Mouse (Mus musculus): ENCODE data around the gene Nde1. TPM values are rescaled to one million over a fixed set of nuclear protein-coding genes. Genes with fewer than 3 reads are reported as not detected.

Nde1 gene
- polyA plus RNA-seq, 1 experiment from 2014 or later = 50.1 TPM

DNA sequence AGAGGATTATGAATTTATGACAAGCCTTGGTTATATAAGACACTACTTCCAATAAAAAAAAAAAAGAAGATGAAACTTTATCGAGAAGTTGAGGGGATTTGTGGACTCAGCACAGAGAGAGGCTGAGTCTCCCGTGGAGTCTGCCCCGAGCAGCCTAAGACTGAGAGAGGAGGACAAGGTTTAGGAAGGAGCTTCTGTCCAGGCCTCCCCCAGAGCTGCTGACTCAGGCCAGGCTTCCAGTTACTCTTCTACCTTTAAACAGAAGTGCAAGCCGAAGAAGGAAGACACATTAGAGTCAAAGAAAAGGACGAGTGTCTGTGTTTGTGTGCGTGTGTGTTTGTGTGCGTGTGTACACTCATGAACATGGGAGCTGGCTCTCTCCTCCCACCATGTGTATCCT, 32.3 kb upstream of the Nde1 start:
- Histone ChIP-seq H3K27ac (ENCODE audit: low read length) (no peak overlapping the region), H3K9ac (ENCODE audit: low read depth, low read length) (no peak overlapping the region), H3K4me1 (ENCODE audit: control insufficient read depth, low read depth, low read length) (no peaks in the 10 kb centered on the region), H3K36me3 (ENCODE audit: control insufficient read depth, insufficient read depth) (peaks cover 36% of the 10 kb centered on the region), H3K4me2 (ENCODE audit: low read depth, low read length) (no peak overlapping the region), H3K27me3 (ENCODE audit: control insufficient read depth, insufficient read depth, low read depth, low read length) (no peaks in the 10 kb centered on the region), H3K9me3 (replicated peaks; ENCODE audit: control insufficient read depth, low read length) (no peaks in the 10 kb centered on the region), H3K4me3 (ENCODE audit: low read depth, low read length) (no peak overlapping the region)
- no peak for ATAC-seq (ENCODE audit: low read depth)
- WGBS (ENCODE audit: insufficient replicate concordance) = 84% methylated on average over 7 of the region's 7 CpGs

GRCm38 (mm10) chr16:14131376-14131775, 31.7 kb upstream of the Nde1 start:
- 82% methylated on average over 3 of the region's 3 CpGs for WGBS (ENCODE audit: insufficient replicate concordance)
- Histone ChIP-seq H3K27me3 (ENCODE audit: control insufficient read depth, insufficient read depth, low read depth, low read length) (no peaks in the 10 kb centered on the region), H3K4me1 (ENCODE audit: control insufficient read depth, low read depth, low read length) (no peaks in the 10 kb centered on the region), H3K9me3 (replicated peaks; ENCODE audit: control insufficient read depth, low read length) (no peaks in the 10 kb centered on the region), H3K9ac (ENCODE audit: low read depth, low read length) (no peak overlapping the region), H3K4me2 (ENCODE audit: low read depth, low read length) (no peak overlapping the region), H3K36me3 (ENCODE audit: control insufficient read depth, insufficient read depth) (peaks cover 36% of the 10 kb centered on the region), H3K27ac (ENCODE audit: low read length) (no peak overlapping the region), H3K4me3 (ENCODE audit: low read depth, low read length) (no peak overlapping the region)
- ATAC-seq (ENCODE audit: low read depth) = no peak

GRCm38 (mm10) chr16:14131838-14132237, 31.2 kb upstream of the Nde1 start:
- no peak overlapping the region for H3K4me2 ChIP-seq (ENCODE audit: low read depth, low read length)
- H3K36me3 ChIP-seq (ENCODE audit: control insufficient read depth, insufficient read depth) = peaks cover 40% of the 10 kb centered on the region
- H3K4me1 ChIP-seq (ENCODE audit: control insufficient read depth, low read depth, low read length) = no peaks in the 10 kb centered on the region
- peak; percentile 75 for ATAC-seq (ENCODE audit: low read depth)
- 62% methylated on average over 5 of the region's 5 CpGs for whole genome bisulfite sequencing (ENCODE audit: insufficient replicate concordance)
- no peak overlapping the region for H3K4me3 ChIP-seq (ENCODE audit: low read depth, low read length)
- H3K9ac ChIP-seq (ENCODE audit: low read depth, low read length) = no peak overlapping the region
- H3K27ac ChIP-seq (ENCODE audit: low read length) = no peak overlapping the region
- H3K9me3 ChIP-seq (replicated peaks; ENCODE audit: control insufficient read depth, low read length) = no peaks in the 10 kb centered on the region
- H3K27me3 ChIP-seq (ENCODE audit: control insufficient read depth, insufficient read depth, low read depth, low read length) = no peaks in the 10 kb centered on the region

- no peaks in the 10 kb centered on the region for H3K27me3 ChIP-seq (ENCODE audit: control insufficient read depth, insufficient read depth, low read depth, low read length)
- ATAC-seq (ENCODE audit: low read depth) = no peak
- 0 out of 2 replicates have a peak, but pooled peaks cover 2% of the 10 kb centered on the region for H3K4me1 ChIP-seq (ENCODE audit: control insufficient read depth, low read depth, low read length)
- 42% methylated on average over 2 of the region's 2 CpGs for WGBS (ENCODE audit: insufficient replicate concordance)
- H3K9ac ChIP-seq (ENCODE audit: low read depth, low read length) = no peak overlapping the region
- peaks cover 38% of the 10 kb centered on the region for H3K36me3 ChIP-seq (ENCODE audit: control insufficient read depth, insufficient read depth)
- no peak overlapping the region for H3K4me2 ChIP-seq (ENCODE audit: low read depth, low read length)
- H3K27ac ChIP-seq (ENCODE audit: low read length) = no peak overlapping the region
- no peaks in the 10 kb centered on the region for H3K9me3 ChIP-seq (replicated peaks; ENCODE audit: control insufficient read depth, low read length)
- H3K4me3 ChIP-seq (ENCODE audit: low read depth, low read length) = no peak overlapping the region
Measured at GRCm38 (mm10) chr16:14135014-14135413, 28.1 kb upstream of the Nde1 start.

DNA sequence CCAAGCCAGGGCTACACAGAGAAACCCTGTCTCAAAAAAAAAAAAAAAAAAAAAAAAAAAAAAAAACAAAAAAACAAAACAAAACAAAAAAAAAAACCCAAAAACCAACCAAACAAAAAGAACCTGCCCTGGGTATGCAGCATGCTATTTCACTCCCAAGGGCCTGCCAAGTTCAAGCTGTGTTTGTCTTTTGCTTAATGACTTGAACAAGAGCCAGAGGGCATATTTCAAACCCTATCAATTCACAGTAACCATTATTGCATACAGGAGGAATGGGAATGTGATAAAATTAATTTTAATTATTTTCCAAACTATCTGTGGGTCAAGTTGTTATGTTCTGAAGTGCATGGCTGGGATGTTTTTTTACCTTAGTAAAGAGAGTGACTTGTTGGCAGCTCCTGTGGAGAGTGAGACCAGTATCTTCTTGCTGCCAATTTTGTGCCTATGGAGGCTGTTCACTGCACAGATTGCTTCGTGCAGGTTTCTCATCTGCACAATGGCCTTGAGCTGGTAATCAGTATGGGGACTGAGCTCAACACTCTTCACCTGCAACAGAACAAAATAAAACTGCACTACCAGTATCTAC, 25.0 kb upstream of the Nde1 start:
- Histone ChIP-seq H3K9me3 (replicated peaks; ENCODE audit: control insufficient read depth, low read length) (no peaks in the 10 kb centered on the region), H3K4me2 (ENCODE audit: low read depth, low read length) (no peak overlapping the region), H3K4me3 (ENCODE audit: low read depth, low read length) (no peak overlapping the region), H3K27me3 (ENCODE audit: control insufficient read depth, insufficient read depth, low read depth, low read length) (no peaks in the 10 kb centered on the region), H3K4me1 (ENCODE audit: control insufficient read depth, low read depth, low read length) (0 out of 2 replicates have a peak, but pooled peaks cover 2% of the 10 kb centered on the region), H3K9ac (ENCODE audit: low read depth, low read length) (no peak overlapping the region), H3K27ac (ENCODE audit: low read length) (no peak overlapping the region), H3K36me3 (ENCODE audit: control insufficient read depth, insufficient read depth) (peaks cover 38% of the 10 kb centered on the region)
- 83% methylated on average over 1 of the region's 1 CpGs for WGBS (ENCODE audit: insufficient replicate concordance)
- no peak for ATAC-seq (ENCODE audit: low read depth)

DNA sequence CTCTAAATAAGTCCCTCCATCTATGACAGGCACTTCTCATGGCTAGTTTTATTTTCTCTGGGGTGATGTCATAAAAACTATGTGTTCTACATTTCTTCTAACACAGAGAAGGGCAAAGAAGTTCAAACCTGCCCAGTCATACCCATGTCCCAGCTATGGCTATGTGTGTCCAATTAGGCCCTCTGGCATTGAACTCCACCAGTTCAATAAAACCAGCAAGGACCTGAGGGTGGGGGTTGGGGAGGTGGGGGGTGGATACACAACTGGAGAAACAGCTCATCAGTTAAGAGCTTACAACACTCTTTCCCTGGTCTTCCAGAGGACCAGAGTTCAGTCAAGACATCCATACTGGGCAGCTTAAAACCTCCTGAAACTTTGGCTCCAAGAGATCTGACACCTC, 24.0 kb upstream of the Nde1 start:
- no peak for ATAC-seq (ENCODE audit: low read depth)
- Histone ChIP-seq H3K4me3 (ENCODE audit: low read depth, low read length) (no peak overlapping the region), H3K36me3 (ENCODE audit: control insufficient read depth, insufficient read depth) (peaks cover 38% of the 10 kb centered on the region), H3K27ac (ENCODE audit: low read length) (no peak overlapping the region), H3K9ac (ENCODE audit: low read depth, low read length) (no peak overlapping the region), H3K4me1 (ENCODE audit: control insufficient read depth, low read depth, low read length) (0 out of 2 replicates have a peak, but pooled peaks cover 2% of the 10 kb centered on the region), H3K9me3 (replicated peaks; ENCODE audit: control insufficient read depth, low read length) (no peaks in the 10 kb centered on the region), H3K27me3 (ENCODE audit: control insufficient read depth, insufficient read depth, low read depth, low read length) (no peaks in the 10 kb centered on the region), H3K4me2 (ENCODE audit: low read depth, low read length) (no peak overlapping the region)

DNA sequence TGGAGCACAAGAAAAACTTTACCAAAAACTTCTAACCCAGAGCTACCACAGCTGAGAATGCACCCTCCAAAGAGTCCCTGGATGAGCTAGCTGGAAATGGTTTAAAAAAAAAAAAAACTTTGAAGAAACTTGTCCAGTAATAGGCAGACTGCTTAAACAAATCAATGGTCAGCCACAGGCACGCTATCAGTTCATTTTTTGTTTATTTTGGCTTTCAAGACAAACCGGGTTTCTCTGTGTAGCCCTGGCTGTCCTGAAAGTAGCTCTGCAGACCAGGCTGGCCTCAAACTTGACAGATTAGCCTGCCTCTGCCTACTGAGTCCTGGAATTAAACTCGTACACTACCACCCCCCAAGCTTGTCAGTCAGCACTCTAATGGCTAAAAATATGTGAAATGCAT, 19.8 kb upstream of the Nde1 start:
- H3K27me3 ChIP-seq (ENCODE audit: control insufficient read depth, insufficient read depth, low read depth, low read length) = no peaks in the 10 kb centered on the region
- H3K9ac ChIP-seq (ENCODE audit: low read depth, low read length) = no peak overlapping the region
- H3K36me3 ChIP-seq (ENCODE audit: control insufficient read depth, insufficient read depth) = peaks cover 47% of the 10 kb centered on the region
- H3K4me2 ChIP-seq (ENCODE audit: low read depth, low read length) = no peak overlapping the region
- H3K4me3 ChIP-seq (ENCODE audit: low read depth, low read length) = no peak overlapping the region
- H3K9me3 ChIP-seq (replicated peaks; ENCODE audit: control insufficient read depth, low read length) = no peaks in the 10 kb centered on the region
- 0 out of 2 replicates have a peak, but pooled peaks cover under 1% of the 10 kb centered on the region for H3K4me1 ChIP-seq (ENCODE audit: control insufficient read depth, low read depth, low read length)
- H3K27ac ChIP-seq (ENCODE audit: low read length) = no peak overlapping the region
- ATAC-seq (ENCODE audit: low read depth) = no peak
- 65% methylated on average over 3 of the region's 3 CpGs for WGBS (ENCODE audit: insufficient replicate concordance)

- H3K9ac ChIP-seq (ENCODE audit: low read depth, low read length) = no peak overlapping the region
- no peak overlapping the region for H3K4me2 ChIP-seq (ENCODE audit: low read depth, low read length)
- no peak overlapping the region for H3K27ac ChIP-seq (ENCODE audit: low read length)
- H3K4me3 ChIP-seq (ENCODE audit: low read depth, low read length) = no peak overlapping the region
- H3K4me1 ChIP-seq (ENCODE audit: control insufficient read depth, low read depth, low read length) = no peaks in the 10 kb centered on the region
- no peaks in the 10 kb centered on the region for H3K9me3 ChIP-seq (replicated peaks; ENCODE audit: control insufficient read depth, low read length)
- peaks cover 46% of the 10 kb centered on the region for H3K36me3 ChIP-seq (ENCODE audit: control insufficient read depth, insufficient read depth)
- H3K27me3 ChIP-seq (ENCODE audit: control insufficient read depth, insufficient read depth, low read depth, low read length) = no peaks in the 10 kb centered on the region
- no peak for ATAC-seq (ENCODE audit: low read depth)
Measured at GRCm38 (mm10) chr16:14147712-14148111, 15.4 kb upstream of the Nde1 start.

DNA sequence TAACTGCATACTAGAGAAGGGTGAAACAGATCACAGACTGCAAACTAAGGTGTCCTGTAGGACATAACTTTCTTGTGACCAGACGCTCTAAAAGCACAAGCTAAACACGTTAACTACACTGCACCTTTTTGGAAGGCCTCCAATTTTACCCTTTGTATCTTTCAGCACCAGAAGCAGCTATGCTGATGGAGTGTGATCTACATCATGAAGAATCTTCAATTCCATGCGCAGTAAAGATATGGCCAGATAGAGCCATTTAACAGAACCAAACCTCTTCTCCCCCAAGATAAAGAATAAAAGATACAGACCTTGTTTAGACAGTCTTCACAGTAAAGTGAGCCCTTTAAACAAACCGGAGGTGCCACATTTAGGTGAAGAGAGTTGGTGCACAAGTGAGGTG, 11.4 kb upstream of the Nde1 start:
- Histone ChIP-seq H3K4me2 (ENCODE audit: low read depth, low read length) (no peak overlapping the region), H3K9me3 (replicated peaks; ENCODE audit: control insufficient read depth, low read length) (no peaks in the 10 kb centered on the region), H3K27ac (ENCODE audit: low read length) (no peak overlapping the region), H3K36me3 (ENCODE audit: control insufficient read depth, insufficient read depth) (peaks cover 30% of the 10 kb centered on the region), H3K4me1 (ENCODE audit: control insufficient read depth, low read depth, low read length) (no peaks in the 10 kb centered on the region), H3K4me3 (ENCODE audit: low read depth, low read length) (no peak overlapping the region), H3K9ac (ENCODE audit: low read depth, low read length) (no peak overlapping the region), H3K27me3 (ENCODE audit: control insufficient read depth, insufficient read depth, low read depth, low read length) (no peaks in the 10 kb centered on the region)
- ATAC-seq (ENCODE audit: low read depth) = no peak
- 78% methylated on average over 4 of the region's 4 CpGs for WGBS (ENCODE audit: insufficient replicate concordance)

All from liver, embryonic 16.5 days (tissue).